Mouse (Mus musculus) bone marrow, adult 2 months (tissue): Measurements from ENCODE around the gene Mri1. TPM values are rescaled to one million over a fixed set of nuclear protein-coding genes. Genes with fewer than 3 reads are reported as not detected.
"Not testable (repeated sequence)": the region's sequence is repeated elsewhere in the genome, so short reads cannot be mapped to it uniquely, and the experiment has no call there.

Experiments used
- H3K27ac ChIP-seq: fragments of 200-500 bp; 2 replicates; pipeline ENCODE4 v1.5.1; 2012; ENCODE audit warnings: low read depth, mild to moderate bottlenecking, control low read depth, inconsistent platforms, low read length; ENCODE audit not compliant: control insufficient read depth, poor library complexity, insufficient read depth
- H3K4me1 ChIP-seq: fragments of 200-500 bp; 2 replicates; pipeline ENCODE4 v1.6.1; 2011; ENCODE audit warnings: low read length; ENCODE audit not compliant: control insufficient read depth, insufficient read depth
- H3K4me3 ChIP-seq: fragments of 200-500 bp; replicated peaks from 2 replicates; pipeline ENCODE3; 2011; ENCODE audit warnings: mild to moderate bottlenecking, low read depth, low read length, control low read depth; ENCODE audit not compliant: control insufficient read depth
- CTCF ChIP-seq: fragments of 200-500 bp; IDR thresholded peaks from 2 replicates; pipeline ENCODE4 v1.5.1; 2011; ENCODE audit warnings: low read length, control low read depth; ENCODE audit not compliant: control insufficient read depth, insufficient read depth
- POLR2A ChIP-seq: fragments of 200-500 bp; IDR thresholded peaks from 2 replicates; pipeline ENCODE4 v1.6.1; 2011; ENCODE audit warnings: low read depth, mild to moderate bottlenecking, control low read depth, low read length, borderline replicate concordance; ENCODE audit not compliant: control insufficient read depth
- WGBS: fragments of 180-500 bp; shearing (Covaris S2); methylation state at CpG from one replicate; pipeline ENCODE4 v1.1.7; 2018; 5-methylcytosine and 5-hydroxymethylcytosine counted together
- polyA plus RNA-seq: library from polyadenylated mRNA; stranded (reverse); fragments of >200 nt; gene quantifications from 2 replicates; pipeline ENCODE4 v1.2.4, GENCODE M21; 2011; ENCODE audit warnings: low replicate concordance; ENCODE audit not compliant: missing spikeins, insufficient read depth, insufficient read length

The Mri1 gene
- polyA plus RNA-seq: 11.1 and 26.0 TPM in 2 replicates

GRCm38 (mm10) chr8:84256822-84257610 lies at the start of gene Mri1:
Gene Mri1, minus strand, starts transcription at chr8:84257326.
- under 1% methylated on average over 64 of the region's 64 CpGs for WGBS
- TF ChIP-seq POLR2A (peak; percentile 84; the same call in 1 of the 2 replicates), CTCF (no peak)
- no peaks in the 10 kb centered on the region for H3K4me1 ChIP-seq
- H3K27ac ChIP-seq: peak within 1 kb of the TSS; percentile 73
- H3K4me3 ChIP-seq: peak within 1 kb of the TSS; percentile 85

- 80% methylated on average over 2 of the region's 2 CpGs for WGBS
- TF ChIP-seq CTCF (no peak), POLR2A (no peak)
- no peak overlapping the region for H3K4me3 ChIP-seq
- H3K4me1 ChIP-seq: no peaks in the 10 kb centered on the region
- no peak overlapping the region for H3K27ac ChIP-seq
Observed at GRCm38 (mm10) chr8:84303951-84304350, 46.8 kb upstream of the Mri1 start.

- Histone ChIP-seq H3K4me3 (no peak overlapping the region), H3K4me1 (no peaks in the 10 kb centered on the region), H3K27ac (no peak overlapping the region)
- TF ChIP-seq POLR2A (no peak), CTCF (no peak)
- 73% methylated on average over 5 of the region's 5 CpGs for WGBS
Observed at GRCm38 (mm10) chr8:84297029-84297785, 40.1 kb upstream of the Mri1 start.

- Histone ChIP-seq H3K27ac (no peak overlapping the region), H3K4me3 (no peak overlapping the region), H3K4me1 (no peaks in the 10 kb centered on the region)
- no peak for TF ChIP-seq POLR2A
- TF ChIP-seq CTCF: peak; percentile 55
- WGBS: 23% methylated on average over 8 of the region's 8 CpGs
Observed at GRCm38 (mm10) chr8:84291688-84292087, 34.6 kb upstream of the Mri1 start.

- Histone ChIP-seq H3K4me3 (no peak overlapping the region), H3K27ac (no peak overlapping the region), H3K4me1 (no peaks in the 10 kb centered on the region)
- WGBS: 74% methylated on average over 5 of the region's 5 CpGs
- TF ChIP-seq CTCF (no peak), POLR2A (no peak)
Observed at GRCm38 (mm10) chr8:84291086-84291485, 34.0 kb upstream of the Mri1 start.

GRCm38 (mm10) chr8:84288892-84289291 lies 31.8 kb upstream of the Mri1 start:
- Histone ChIP-seq H3K4me3 (no peak overlapping the region), H3K27ac (no peak overlapping the region), H3K4me1 (no peaks in the 10 kb centered on the region)
- TF ChIP-seq CTCF: peak; percentile 32; the same call in 1 of the 2 replicates
- no peak for TF ChIP-seq POLR2A
- 64% methylated on average over 2 of the region's 2 CpGs for WGBS

- not testable (repeated sequence) for H3K4me1 ChIP-seq, H3K27ac ChIP-seq, H3K4me3 ChIP-seq
- WGBS: 38% methylated on average over 5 of the region's 5 CpGs
- TF ChIP-seq CTCF: peak; percentile 69; the same call in 1 of the 2 replicates
Observed at GRCm38 (mm10) chr8:84285665-84286064, 28.5 kb upstream of the Mri1 start.

GRCm38 (mm10) chr8:84284608-84285063 lies 27.5 kb upstream of the Mri1 start:
- H3K4me1 ChIP-seq: no peaks in the 10 kb centered on the region
- TF ChIP-seq POLR2A (no peak), CTCF (no peak)
- H3K27ac ChIP-seq: no peak overlapping the region
- WGBS: 69% methylated on average over 9 of the region's 9 CpGs
- H3K4me3 ChIP-seq: no peak overlapping the region
